Mouse (Mus musculus) embryo, embryonic 9.5 days (tissue): ENCODE measurements around the gene Gbp2.
"Not testable (repeated sequence)": the region's sequence is repeated elsewhere in the genome, so short reads cannot be mapped to it uniquely, and the experiment has no call there.

ENCODE experiments used
- DNase-seq: peaks from one replicate; pipeline ENCODE4 v3.0.0-alpha.2; 2017; ENCODE audit errors: extremely low spot score

Gbp2 gene

GRCm38 (mm10) chr3:142620111-142620955 lies at the start of gene Gbp2:
Gene Gbp2, plus strand, starts transcription at chr3:142620602.
- no peak for DNase-seq

DNA sequence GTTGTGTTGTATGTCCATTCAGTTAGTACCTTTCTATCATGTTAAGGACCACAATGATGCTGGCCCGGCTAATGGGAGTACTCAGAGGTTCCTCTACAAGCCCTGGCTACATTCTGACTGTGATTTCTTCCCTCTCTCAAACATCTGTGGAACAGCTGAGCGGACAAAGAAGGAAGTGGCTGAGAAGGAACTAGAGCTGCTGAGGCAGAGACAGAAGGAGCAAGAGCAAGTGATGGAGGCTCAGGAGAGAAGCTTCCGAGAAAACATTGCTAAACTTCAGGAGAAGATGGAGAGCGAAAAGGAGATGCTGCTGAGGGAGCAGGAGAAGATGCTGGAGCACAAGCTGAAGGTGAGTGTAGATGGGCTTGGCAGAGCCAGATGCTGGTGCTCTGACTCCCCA lies 49.7 kb upstream of the Gbp2 start:
- no peak for DNase-seq

DNA sequence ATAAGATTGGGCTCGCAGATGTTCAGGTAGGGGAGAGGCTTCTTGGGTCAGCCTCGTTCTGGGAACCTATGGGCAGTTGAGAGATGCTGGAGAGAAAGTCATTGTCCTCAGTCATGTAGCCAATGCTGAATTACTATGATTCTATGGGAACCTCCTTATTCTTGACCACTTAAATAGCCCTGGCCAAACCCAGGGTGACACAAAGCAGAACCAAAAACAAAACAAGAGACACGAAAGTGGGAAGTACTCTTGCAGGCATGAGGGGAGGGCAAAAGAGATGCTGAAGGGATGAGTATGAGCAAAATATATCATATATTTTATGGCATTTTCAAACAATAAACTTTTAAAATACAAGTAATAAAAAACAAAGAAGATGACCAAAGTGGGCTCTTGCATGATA lies 43.3 kb upstream of the Gbp2 start:
- DNase-seq: no peak

DNA sequence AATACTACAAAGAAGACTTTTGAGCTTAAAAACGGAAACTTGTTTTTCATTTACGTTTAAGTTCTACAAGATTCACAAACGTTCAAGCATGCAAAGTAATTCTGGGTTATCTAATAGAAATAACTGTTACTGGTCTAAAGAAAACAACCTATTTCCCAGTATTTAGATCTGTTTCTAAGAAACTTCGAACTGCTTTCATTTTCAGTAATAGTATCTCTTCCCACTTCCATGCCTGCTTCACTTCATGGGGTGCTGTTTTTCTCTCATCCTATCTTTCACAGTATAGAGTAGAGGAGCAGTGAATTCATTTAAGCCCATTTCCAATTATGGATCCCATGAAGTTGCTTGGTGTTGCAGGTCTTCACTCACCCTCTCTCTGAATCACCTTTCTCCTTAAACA lies 42.1 kb upstream of the Gbp2 start:
- DNase-seq: no peak

DNA sequence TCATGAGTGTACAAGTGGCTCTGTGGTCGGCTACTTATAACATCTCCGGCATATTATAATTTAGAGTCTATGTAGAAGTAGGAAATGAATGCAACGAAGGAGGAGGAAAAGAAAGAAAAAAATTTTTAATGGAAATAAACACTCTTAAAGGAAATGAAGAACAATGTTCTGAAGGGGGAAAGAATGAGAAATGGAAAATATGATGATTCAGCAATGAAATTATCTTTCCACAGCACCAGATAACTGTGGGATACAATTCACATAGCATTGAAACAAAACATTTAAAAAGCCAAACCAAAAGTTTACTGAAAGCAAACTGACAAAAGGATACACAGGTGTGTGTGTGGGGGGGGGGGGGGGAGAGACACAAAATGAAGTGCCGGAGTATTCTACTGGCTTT lies 37.3 kb upstream of the Gbp2 start:
- no peak for DNase-seq

GRCm38 (mm10) chr3:142587386-142587785 lies 33.0 kb upstream of the Gbp2 start:
- no peak for DNase-seq

- no peak for DNase-seq
These were observed 31.5 kb upstream of the Gbp2 start for GRCm38 (mm10) chr3:142588888-142589287.

GRCm38 (mm10) chr3:142590431-142591067 lies 29.9 kb upstream of the Gbp2 start:
- no peak for DNase-seq

GRCm38 (mm10) chr3:142594547-142594946 lies 25.9 kb upstream of the Gbp2 start, which contains the start of gene Gbp2b:
Gene Gbp2b, plus strand, starts transcription at chr3:142594847.
- DNase-seq: no peak

DNA sequence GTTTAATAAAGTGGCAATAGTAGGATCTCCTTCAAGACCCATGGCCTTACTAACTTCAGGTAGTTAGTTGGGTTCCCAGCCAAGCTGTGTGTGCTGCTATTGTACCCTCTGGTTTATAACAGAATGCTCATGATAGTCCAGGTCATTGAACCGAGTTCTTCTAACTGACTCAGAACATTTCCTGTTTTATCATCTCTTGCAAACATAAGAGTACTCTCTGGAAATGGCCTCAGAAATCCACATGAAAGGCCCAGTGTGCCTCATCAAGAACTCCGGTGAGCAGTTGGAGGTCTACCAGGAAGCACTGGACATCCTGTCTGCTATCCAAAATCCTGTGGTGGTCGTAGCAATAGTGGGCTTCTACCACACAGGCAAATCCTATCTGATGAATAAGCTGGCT lies 22.5 kb upstream of the Gbp2 start:
- no peak for DNase-seq

DNA sequence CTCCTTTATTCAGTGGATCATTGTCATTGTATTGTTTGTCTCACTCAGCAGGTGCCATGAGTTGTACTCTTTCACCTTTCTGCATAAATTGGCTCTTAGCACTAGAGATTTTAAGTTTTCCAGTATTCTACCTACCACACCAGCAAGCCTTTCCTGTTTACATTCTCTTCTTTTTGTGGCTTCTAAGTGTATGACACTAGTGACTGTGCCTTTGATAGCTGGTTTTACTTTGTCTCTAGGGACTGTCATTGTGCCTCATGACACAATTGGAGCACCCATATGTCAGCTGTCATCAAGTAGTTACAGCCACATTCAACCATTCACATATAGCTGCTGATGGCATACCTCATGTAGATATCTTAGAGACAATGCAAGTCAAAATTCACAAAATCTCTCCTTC lies 18.7 kb upstream of the Gbp2 start:
- DNase-seq: no peak

DNA sequence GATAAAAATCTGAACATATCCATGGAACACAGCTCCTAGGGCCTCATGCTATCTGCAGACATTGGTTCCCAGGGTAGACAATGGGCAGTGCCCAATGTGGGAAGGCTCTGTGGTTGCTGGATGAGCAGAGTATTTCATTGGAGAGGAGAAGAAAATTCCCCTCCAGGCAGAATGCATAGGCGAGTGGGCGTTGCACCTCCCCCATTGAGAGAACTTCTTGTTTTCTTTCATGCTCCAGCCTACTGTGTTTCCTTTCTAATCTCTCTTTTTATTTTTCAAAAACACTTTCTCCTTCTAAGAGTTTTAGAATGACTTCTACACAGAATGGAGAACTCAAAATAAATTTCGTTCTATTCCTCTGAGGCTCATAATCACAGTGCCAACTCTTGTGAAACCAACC lies 1.7 kb upstream of the Gbp2 start:
- DNase-seq: no peak

- no peak for DNase-seq
These were observed 796 bp upstream of the Gbp2 start for GRCm38 (mm10) chr3:142619606-142620005.

DNA sequence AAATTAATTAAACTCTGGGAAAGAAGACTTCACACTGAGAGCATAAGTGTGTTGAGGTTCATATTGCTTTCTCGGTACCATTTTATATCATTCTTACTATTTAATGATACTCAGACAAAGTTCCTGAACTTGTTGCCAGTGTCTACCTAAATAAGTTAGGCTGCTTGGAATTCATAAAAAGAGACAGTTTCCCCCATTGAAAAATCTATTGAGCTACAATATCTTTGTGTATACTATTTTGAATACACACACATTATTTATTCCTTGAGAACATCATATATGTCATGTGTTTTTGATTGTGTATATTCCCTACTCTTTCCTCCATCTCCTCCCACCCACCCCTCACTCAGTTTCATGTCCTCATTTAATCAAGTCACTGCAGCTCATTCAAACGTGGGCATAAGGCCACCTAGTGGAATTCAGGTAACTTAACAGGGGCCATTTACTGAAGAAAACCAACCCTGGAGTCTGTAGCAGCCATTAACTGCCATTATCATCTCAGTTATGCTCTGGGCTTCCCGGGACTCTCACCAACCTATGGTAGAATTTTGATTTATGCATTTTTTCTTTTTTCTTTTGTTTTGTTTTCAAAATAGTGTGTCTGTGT lies 657 bp downstream of the Gbp2 start:
- no peak for DNase-seq

- DNase-seq: no peak
These were observed 10.0 kb downstream of the Gbp2 start for GRCm38 (mm10) chr3:142630385-142630784.

GRCm38 (mm10) chr3:142640201-142640600 lies 19.8 kb downstream of the Gbp2 start:
- DNase-seq: peak; percentile 70

DNA sequence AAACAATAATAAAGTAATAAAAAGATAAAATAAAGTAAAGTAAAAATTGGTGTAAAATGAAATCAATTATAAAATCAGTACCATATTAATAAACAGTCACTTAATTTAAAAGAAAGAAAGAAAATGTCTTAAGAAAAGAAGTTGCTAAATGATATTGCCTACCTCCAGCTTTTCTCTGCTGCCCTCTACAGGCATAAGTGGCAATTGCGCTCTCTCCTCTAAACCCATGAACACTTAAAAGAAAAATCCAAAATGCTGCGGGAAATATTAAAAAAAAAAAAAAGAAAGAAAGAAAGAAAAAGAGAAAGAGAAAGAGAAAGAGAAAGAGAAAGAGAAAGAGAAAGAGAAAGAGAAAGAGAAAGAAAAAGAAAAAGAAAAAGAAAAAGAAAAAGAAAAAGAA lies 25.5 kb downstream of the Gbp2 start:
- peak; percentile 33 for DNase-seq

- DNase-seq: not testable (repeated sequence)
These were observed 27.4 kb downstream of the Gbp2 start for GRCm38 (mm10) chr3:142647836-142648235.

DNA sequence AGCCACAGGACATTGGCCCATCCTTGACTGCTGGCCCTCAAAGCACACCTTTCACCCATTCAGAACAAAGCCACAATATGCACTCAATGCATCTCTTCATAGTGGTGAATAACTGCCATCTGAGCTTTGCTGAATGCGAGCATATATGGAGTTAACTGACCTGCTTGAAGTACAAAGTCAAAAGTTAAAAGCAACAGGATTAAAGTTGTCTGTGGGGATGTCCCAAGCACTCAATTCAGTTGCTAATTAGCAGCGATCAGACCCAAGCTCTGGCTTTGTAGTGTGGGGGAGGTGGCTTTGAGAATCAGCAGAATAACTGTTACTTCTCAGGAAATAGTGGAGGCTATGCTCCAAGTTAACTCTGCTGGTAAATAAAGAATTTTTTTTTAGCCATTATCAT lies 29.8 kb downstream of the Gbp2 start:
- no peak for DNase-seq

DNA sequence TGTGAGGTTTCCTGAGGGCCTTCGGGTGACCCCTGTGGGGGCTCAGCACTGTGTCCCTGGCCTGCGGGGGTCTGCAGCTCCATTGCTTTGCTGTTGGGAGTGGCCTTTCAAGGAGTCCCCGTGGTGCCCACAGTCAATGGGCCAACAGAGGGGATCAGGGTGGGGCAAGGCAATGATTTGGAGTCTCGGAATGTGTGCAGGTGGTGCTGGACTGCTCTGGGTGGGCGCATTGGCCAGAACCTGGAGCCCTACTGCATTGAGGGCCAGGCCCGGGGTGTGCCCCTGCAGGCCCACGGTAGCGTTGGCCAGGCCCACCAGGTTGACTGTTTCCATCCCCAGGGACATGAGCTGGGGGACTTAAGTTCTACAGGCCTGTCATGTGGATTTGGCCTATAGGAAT lies 44.3 kb downstream of the Gbp2 start:
- no peak for DNase-seq

GRCm38 (mm10) chr3:142674607-142675006 lies 54.2 kb downstream of the Gbp2 start:
- no peak for DNase-seq
